Mouse (Mus musculus) frontal cortex, postnatal 14 days (tissue): Measurements from ENCODE around the gene Glis2.
"Not testable (repeated sequence)": the region's sequence is repeated elsewhere in the genome, so short reads cannot be mapped to it uniquely, and the experiment has no call there.

Experiments used
- DNase-seq, 2 experiments: peaks; one replicate each; pipeline ENCODE4 v3.0.0; 2022; ENCODE audit warnings: low spot score in 2 of 2

Glis2 gene

GRCm38 (mm10) chr16:4581179-4581578, 13.3 kb upstream of the Glis2 start:
- DNase-seq = not testable (repeated sequence)

- no peak for DNase-seq
These were observed 10.7 kb upstream of the Glis2 start for GRCm38 (mm10) chr16:4583807-4584206.

- no peak for DNase-seq
These were observed 10.1 kb upstream of the Glis2 start for GRCm38 (mm10) chr16:4584438-4584837.

GRCm38 (mm10) chr16:4585642-4586530, 8.6 kb upstream of the Glis2 start:
- DNase-seq = no peak

GRCm38 (mm10) chr16:4586531-4587123, 7.9 kb upstream of the Glis2 start:
- DNase-seq = peak; percentile 77 to 85

GRCm38 (mm10) chr16:4587516-4588210, 6.8 kb upstream of the Glis2 start:
- DNase-seq = no peak

GRCm38 (mm10) chr16:4590236-4590635, 4.3 kb upstream of the Glis2 start:
- DNase-seq = no peak

- DNase-seq = no peak
These were observed 1.3 kb upstream of the Glis2 start for GRCm38 (mm10) chr16:4592909-4593875.

- no peak for DNase-seq
These were observed 457 bp downstream of the Glis2 start for GRCm38 (mm10) chr16:4594814-4595526.

GRCm38 (mm10) chr16:4595527-4595963, 1.0 kb downstream of the Glis2 start:
- DNase-seq = no peak

- no peak for DNase-seq
These were observed 1.7 kb downstream of the Glis2 start for GRCm38 (mm10) chr16:4596141-4596728.

- DNase-seq = no peak
These were observed 2.3 kb downstream of the Glis2 start for GRCm38 (mm10) chr16:4596836-4597235.

GRCm38 (mm10) chr16:4597296-4597695, 2.8 kb downstream of the Glis2 start:
- no peak for DNase-seq

- no peak for DNase-seq
These were observed 3.5 kb downstream of the Glis2 start for GRCm38 (mm10) chr16:4598041-4598440.

GRCm38 (mm10) chr16:4598891-4599543, 4.5 kb downstream of the Glis2 start:
- no peak for DNase-seq

- no peak for DNase-seq
These were observed 5.1 kb downstream of the Glis2 start for GRCm38 (mm10) chr16:4599616-4600015.

- DNase-seq = no peak
These were observed 6.3 kb downstream of the Glis2 start for GRCm38 (mm10) chr16:4600701-4601310.

- DNase-seq = no peak
These were observed 7.7 kb downstream of the Glis2 start for GRCm38 (mm10) chr16:4602189-4602588.

GRCm38 (mm10) chr16:4602766-4603452, 8.4 kb downstream of the Glis2 start:
- DNase-seq = no peak
